Mouse (Mus musculus) midbrain, embryonic 12.5 days (tissue): ENCODE data around the gene Vsx1. TPM values are rescaled to one million over a fixed set of nuclear protein-coding genes. Genes with fewer than 3 reads are reported as not detected.

Experiments
- ATAC-seq: fragments of 200-750 bp; cut with Nextera tagmentation; 2 replicates; pipeline ENCODE4 v1.8.0; 2017; ENCODE audit warnings: low read depth, moderate TSS enrichment, moderate library complexity; ENCODE audit not compliant: low FRiP score
- H3K27ac ChIP-seq: fragments of 300-500 bp; sonication (generic); replicated peaks from 2 replicates; pipeline ENCODE4 v1.5.1; 2016; ENCODE audit warnings: mild to moderate bottlenecking
- H3K27me3 ChIP-seq: fragments of 300-500 bp; sonication (generic); 2 replicates; pipeline ENCODE4 v1.6.1; 2016; ENCODE audit warnings: mild to moderate bottlenecking
- H3K36me3 ChIP-seq: fragments of 300-500 bp; sonication (generic); 2 replicates; pipeline ENCODE4 v1.6.1; 2016
- H3K4me1 ChIP-seq: fragments of 300-500 bp; sonication (generic); 2 replicates; pipeline ENCODE4 v1.6.1; 2016
- H3K4me2 ChIP-seq: fragments of 300-500 bp; sonication (generic); replicated peaks from 2 replicates; pipeline ENCODE4 v1.6.1; 2016; ENCODE audit warnings: mild to moderate bottlenecking, moderate library complexity
- H3K4me3 ChIP-seq: fragments of 300-500 bp; sonication (generic); 2 replicates; pipeline ENCODE4 v1.5.1; 2016; ENCODE audit warnings: mild to moderate bottlenecking
- H3K9ac ChIP-seq: fragments of 300-500 bp; sonication (generic); replicated peaks from 2 replicates; pipeline ENCODE4 v1.6.1; 2016; ENCODE audit warnings: mild to moderate bottlenecking, moderate library complexity
- H3K9me3 ChIP-seq: fragments of 300-500 bp; sonication (generic); 2 replicates; pipeline ENCODE4 v1.6.1; 2016; ENCODE audit warnings: mild to moderate bottlenecking
- WGBS: fragments of 180-500 bp; shearing (Covaris S2); methylation state at CpG from one replicate; pipeline ENCODE4 v1.1.7; 2016; 5-methylcytosine and 5-hydroxymethylcytosine counted together
- polyA plus RNA-seq: library from polyadenylated mRNA; unstranded; fragments of >200 nt; fragmentation: Nextera tagmentation; extraction: Ambion mirVana; gene quantifications from 2 replicates; pipeline ENCODE4 v1.2.1, GENCODE M21; 2016

The Vsx1 gene
- polyA plus RNA-seq, 1 experiment from 2014 or later: 0.09 TPM

DNA sequence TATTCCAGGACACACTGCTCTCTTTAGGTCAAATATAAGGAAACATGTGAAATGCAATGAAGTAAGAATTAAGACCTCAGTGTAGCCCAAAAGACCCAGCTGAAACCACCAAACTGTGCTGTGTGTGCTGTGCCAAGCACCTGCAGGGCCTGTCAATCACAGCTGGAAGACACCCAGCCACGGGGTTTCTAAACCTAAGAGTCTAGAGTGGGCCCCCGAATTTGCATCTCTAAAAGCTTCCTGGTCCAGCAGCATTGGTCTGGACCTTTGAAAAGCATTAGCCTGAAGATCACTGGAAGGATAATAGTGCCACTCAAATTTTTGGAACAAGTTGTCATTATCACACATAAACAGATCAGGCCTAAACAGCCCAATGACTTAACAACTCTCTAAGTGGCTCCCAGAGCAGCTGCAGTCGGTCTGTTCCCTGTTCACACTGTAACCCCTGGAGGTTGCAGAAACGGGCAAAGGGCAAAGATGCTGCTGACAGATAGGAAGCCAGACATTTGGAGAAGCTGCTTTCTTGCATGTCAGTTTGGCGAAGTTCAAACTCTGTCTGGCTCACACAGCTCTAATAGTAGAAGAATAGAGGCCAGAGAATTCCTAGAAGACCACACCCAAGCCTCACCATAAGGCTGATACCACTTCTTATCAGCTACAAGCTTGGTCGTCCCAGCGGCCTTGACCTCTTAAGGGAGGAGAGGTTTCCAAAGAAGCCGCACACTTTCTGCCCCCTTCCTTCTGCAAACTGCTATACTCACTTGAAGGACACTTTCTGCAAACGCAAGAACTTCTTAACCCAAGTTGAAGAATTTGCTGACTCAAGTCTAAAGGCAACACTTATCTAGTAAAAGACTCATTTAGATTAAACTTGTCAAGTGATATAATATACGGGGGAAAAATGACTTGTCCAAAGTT lies 23.4 kb downstream of the Vsx1 start:
- 0 out of 2 replicates have a peak, but pooled peaks have one; percentile 17 for ATAC-seq
- Histone ChIP-seq H3K36me3 (no peaks in the 10 kb centered on the region), H3K4me1 (peaks cover 27% of the 10 kb centered on the region), H3K9me3 (no peaks in the 10 kb centered on the region), H3K4me3 (no peak overlapping the region), H3K9ac (no peak overlapping the region), H3K27ac (no peak overlapping the region; the same call in 1 of the 2 replicates), H3K27me3 (peaks cover 28% of the 10 kb centered on the region), H3K4me2 (peak overlapping the region; percentile 31)
- WGBS: 47% methylated on average over 10 of the region's 10 CpGs

DNA sequence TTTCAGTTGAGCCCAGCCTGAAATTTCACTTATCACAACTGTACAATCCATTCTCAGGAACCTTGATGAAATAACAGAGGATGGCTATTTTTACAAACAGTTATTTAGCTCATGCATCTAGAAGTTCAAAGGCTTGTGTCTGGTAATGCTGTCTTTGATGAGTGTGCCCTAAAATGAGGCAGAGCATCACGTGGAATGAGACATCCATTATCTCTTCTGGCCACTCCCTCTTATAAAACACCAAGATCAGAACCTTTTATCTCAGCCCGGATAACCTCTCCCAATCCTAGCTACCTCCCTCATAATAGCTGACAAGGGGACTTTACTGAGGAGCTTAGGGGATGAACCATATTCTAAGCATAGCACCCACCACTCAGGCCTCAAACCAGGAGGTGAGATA lies 24.2 kb downstream of the Vsx1 start:
- Histone ChIP-seq H3K27ac (no peak overlapping the region), H3K9ac (no peak overlapping the region), H3K27me3 (peaks cover 25% of the 10 kb centered on the region), H3K9me3 (no peaks in the 10 kb centered on the region), H3K4me3 (no peak overlapping the region), H3K4me2 (peak overlapping the region; percentile 31), H3K36me3 (no peaks in the 10 kb centered on the region), H3K4me1 (peaks cover 27% of the 10 kb centered on the region)
- 69% methylated on average over 2 of the region's 2 CpGs for WGBS
- ATAC-seq: no peak

DNA sequence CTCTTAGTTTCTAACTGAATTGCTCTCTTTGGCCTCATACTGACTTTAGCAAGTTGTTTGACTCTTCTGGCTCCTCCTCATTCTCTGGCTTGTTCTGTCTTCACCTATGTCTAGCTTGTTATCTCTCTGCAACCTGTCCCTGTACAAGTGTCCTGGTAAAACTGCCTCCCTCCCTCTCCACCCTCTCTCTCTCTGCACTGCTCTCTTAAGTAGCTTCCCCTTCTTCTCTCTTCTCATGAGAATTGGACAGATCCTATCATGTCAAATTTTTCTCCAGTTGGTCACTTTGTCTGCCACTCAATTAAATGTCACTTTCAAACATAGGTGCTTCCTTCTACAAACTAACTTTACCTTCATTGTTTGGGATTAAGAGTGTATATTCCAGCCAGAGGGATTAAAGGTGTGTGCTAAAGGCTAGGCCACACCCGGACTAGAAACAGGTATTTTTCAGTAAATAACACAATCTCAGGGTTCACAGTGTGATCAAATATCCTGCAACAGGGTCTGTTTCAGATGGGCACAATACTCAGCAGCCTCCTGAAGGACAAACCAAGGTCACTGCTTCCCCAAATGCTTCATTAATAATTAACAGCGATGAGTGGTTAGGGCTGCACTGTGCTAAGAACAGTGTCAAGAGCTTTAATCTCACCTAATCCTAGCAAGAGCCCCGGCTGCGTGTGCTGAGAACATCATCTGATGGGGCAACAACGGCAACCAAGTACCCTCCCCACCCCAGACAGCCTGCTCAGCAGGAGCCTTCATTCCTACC lies 24.8 kb downstream of the Vsx1 start:
- Histone ChIP-seq H3K9ac (no peak overlapping the region), H3K27me3 (peaks cover 19% of the 10 kb centered on the region), H3K4me3 (no peak overlapping the region), H3K4me2 (peak overlapping the region; percentile 6; the same call in 1 of the 2 replicates), H3K36me3 (no peaks in the 10 kb centered on the region), H3K4me1 (peaks cover 27% of the 10 kb centered on the region), H3K9me3 (no peaks in the 10 kb centered on the region), H3K27ac (no peak overlapping the region)
- no peak for ATAC-seq
- 63% methylated on average over 5 of the region's 5 CpGs for WGBS

DNA sequence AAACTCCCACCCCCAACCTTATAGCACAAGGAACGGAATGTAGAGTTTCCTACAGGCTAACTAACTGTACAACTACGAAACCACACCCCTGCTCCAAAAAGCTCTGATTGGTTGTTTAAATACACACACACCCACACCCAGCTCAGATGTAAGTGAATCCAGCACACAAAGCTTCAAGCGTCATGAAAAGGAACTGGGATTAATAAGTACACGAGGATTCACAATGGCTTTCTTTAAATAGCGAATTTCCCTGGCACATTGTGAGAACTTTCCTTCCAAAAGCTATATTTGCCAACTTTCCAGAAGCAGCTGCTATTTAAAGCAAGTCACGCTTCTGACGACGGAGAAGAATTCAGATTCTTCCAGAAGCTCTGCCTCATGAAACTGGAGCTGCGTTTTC lies 25.9 kb downstream of the Vsx1 start:
- no peak for ATAC-seq
- H3K4me3 ChIP-seq: no peak overlapping the region
- peaks cover 8% of the 10 kb centered on the region for H3K27me3 ChIP-seq
- WGBS: 81% methylated on average over 9 of the region's 9 CpGs
- no peak overlapping the region for H3K4me2 ChIP-seq
- H3K4me1 ChIP-seq: peaks cover 23% of the 10 kb centered on the region
- H3K9me3 ChIP-seq: no peaks in the 10 kb centered on the region
- no peak overlapping the region for H3K27ac ChIP-seq
- H3K9ac ChIP-seq: no peak overlapping the region
- H3K36me3 ChIP-seq: 0 out of 2 replicates have a peak, but pooled peaks cover 6% of the 10 kb centered on the region

DNA sequence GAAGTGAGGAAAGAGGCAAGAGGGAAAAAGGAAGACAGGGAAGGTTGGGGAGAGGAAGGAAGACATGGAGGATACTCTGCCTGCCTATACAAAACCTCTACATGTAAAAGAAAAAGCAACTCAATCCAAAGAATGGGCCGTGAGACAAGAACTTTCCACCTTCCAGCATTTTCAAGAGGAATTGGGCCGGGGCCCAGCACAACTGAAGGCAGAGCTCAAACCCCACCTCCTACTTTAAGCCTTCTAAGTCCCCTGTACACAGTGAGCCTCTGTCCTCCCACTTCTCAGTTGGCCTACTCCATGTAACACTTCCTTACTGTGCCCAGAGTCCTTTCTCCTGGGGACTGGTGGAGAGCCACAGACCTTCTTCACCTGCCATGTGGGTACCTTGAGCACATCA lies 27.2 kb downstream of the Vsx1 start:
- peaks cover 25% of the 10 kb centered on the region for H3K4me1 ChIP-seq
- H3K4me2 ChIP-seq: no peak overlapping the region
- 0 out of 2 replicates have a peak, but pooled peaks cover 6% of the 10 kb centered on the region for H3K36me3 ChIP-seq
- no peak overlapping the region for H3K9ac ChIP-seq
- 85% methylated on average over 2 of the region's 2 CpGs for WGBS
- ATAC-seq: no peak
- no peak overlapping the region for H3K27ac ChIP-seq
- H3K9me3 ChIP-seq: no peaks in the 10 kb centered on the region
- H3K4me3 ChIP-seq: no peak overlapping the region
- peaks cover 4% of the 10 kb centered on the region; the same call in 1 of the 2 replicates for H3K27me3 ChIP-seq

DNA sequence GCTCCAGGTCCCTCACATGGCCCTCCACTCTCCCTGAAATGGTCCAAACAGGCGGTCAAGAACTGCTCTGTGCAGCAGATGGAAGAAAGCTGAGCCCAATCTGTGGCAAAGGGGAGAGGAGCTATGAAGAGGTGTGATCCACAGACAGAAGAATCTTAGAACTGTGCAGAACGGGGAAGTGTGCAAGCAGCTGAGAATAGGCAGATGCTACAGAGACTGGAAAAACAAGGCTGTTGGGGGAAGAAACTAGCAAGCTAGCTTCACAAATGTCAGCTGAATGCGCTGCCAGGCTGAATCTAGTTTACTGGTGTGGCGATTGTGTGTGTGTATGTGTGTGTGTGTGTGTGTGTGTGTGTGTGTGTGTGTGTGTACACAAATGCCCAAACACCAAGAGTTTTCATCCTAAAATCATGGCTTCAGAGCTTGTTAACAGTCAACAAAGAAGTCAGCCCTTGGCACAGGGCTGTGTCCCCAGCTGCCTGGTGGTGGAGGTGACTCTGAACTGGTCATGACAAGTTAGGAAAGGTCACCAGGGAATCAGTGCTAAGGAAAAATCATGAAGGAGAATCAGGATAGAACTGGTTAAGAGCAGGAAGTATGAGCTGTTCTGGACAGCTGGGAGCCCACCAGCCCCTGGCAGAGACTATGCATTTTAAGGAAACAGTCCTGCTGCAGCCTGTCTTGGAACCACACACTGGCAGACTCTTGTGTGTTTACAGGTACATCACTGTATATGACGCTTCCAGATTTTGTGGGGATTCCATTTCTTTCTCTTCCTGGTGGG lies 28.3 kb downstream of the Vsx1 start:
- Histone ChIP-seq H3K27ac (no peak overlapping the region), H3K9me3 (no peaks in the 10 kb centered on the region), H3K27me3 (no peaks in the 10 kb centered on the region), H3K4me1 (peaks cover 24% of the 10 kb centered on the region), H3K4me3 (no peak overlapping the region), H3K9ac (no peak overlapping the region), H3K4me2 (no peak overlapping the region), H3K36me3 (0 out of 2 replicates have a peak, but pooled peaks cover 6% of the 10 kb centered on the region)
- 89% methylated on average over 5 of the region's 5 CpGs for WGBS
- no peak for ATAC-seq

DNA sequence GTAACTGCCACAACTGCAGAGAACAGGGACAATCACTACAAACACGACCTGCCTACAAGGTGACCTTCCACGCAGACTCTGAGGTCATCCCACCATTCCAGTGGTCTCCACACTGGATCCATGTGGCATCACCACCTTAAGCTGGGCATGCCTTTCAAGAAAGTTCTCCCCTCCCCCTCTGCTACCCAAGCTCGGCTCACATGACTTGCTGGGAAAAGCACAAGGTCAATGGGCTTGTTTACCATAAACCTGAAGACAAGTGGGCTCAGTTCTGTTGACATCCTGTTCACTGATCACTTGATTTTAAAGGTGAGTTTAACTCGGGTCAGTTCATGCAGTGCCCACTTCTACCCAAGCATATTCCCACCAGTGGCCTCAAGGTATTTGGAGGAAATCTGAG lies 29.1 kb downstream of the Vsx1 start:
- no peak for ATAC-seq
- H3K9me3 ChIP-seq: no peaks in the 10 kb centered on the region
- H3K27ac ChIP-seq: no peak overlapping the region
- no peak overlapping the region for H3K4me3 ChIP-seq
- H3K36me3 ChIP-seq: peaks cover 6% of the 10 kb centered on the region; the same call in 1 of the 2 replicates
- 73% methylated on average over 4 of the region's 4 CpGs for WGBS
- no peaks in the 10 kb centered on the region for H3K27me3 ChIP-seq
- no peak overlapping the region for H3K4me2 ChIP-seq
- H3K9ac ChIP-seq: no peak overlapping the region
- H3K4me1 ChIP-seq: peaks cover 16% of the 10 kb centered on the region

DNA sequence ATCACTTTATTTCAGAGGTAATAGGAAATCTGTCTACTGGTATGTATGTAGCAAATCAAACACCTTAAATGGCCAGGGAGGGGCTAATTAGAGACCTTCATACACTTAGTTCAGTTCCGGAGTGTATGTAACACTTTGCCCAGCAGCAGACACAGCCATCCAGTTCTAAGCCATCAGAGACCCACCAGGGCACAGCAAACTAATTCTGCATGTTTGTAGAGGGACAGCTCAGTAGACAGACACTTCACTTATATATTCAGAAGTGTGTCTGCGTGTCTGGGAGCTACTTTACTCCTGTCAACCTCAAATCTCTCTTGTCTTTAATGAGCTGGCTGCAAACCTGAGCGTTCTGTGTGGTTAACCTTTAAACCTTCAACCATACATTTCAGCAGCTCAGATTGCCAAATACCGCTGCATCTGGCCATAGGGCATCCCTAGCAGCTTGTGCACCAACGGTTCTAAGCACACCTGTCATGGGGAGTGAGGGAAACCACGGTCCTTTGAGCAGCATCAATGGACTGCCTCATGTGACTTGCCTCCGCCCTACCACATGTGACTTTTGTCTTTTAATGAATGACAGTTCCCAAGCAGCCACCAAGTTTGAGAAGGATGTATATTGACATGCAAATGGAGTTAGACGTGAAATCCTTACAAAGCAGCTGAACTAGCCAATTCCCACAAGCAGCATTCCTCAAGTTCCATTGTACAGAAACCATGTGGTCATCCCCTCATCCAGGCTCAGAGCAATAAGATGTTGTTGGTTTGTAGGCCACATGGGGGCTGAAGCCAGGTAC lies 32.0 kb downstream of the Vsx1 start:
- peak; percentile 92 for ATAC-seq
- Histone ChIP-seq H3K27me3 (no peaks in the 10 kb centered on the region), H3K4me3 (no peak overlapping the region), H3K27ac (peak overlapping the region; percentile 75), H3K4me2 (no peak overlapping the region), H3K9ac (no peak overlapping the region), H3K9me3 (no peaks in the 10 kb centered on the region), H3K36me3 (peaks cover 6% of the 10 kb centered on the region; the same call in 1 of the 2 replicates), H3K4me1 (peaks cover 14% of the 10 kb centered on the region; the same call in 1 of the 2 replicates)
- WGBS: 38% methylated on average over 8 of the region's 8 CpGs

DNA sequence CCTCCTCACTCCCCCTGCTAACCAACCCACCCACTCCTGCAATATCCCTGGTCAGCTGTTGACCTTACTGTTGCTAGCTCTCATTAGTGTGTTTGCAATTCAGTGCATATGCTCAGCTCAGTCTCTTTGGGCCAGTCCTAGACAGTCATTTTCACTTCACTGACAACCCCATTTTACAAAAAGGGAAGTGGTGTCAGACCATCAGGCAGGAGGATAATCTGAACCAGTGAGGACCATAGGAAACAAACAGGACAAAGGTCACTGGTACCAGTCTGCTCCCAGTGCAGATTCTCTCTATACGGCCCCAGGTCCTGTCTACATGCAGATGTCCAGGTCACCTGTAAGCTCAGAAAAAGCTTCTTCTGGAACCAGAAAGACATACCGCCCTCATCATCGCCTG lies 33.0 kb downstream of the Vsx1 start:
- WGBS: 97% methylated on average over 3 of the region's 3 CpGs
- ATAC-seq: no peak
- Histone ChIP-seq H3K4me1 (peaks cover 19% of the 10 kb centered on the region), H3K4me3 (no peak overlapping the region), H3K9ac (no peak overlapping the region), H3K27ac (peak overlapping the region; percentile 75), H3K9me3 (no peaks in the 10 kb centered on the region), H3K27me3 (no peaks in the 10 kb centered on the region), H3K4me2 (no peak overlapping the region), H3K36me3 (peaks cover 6% of the 10 kb centered on the region; the same call in 1 of the 2 replicates)

DNA sequence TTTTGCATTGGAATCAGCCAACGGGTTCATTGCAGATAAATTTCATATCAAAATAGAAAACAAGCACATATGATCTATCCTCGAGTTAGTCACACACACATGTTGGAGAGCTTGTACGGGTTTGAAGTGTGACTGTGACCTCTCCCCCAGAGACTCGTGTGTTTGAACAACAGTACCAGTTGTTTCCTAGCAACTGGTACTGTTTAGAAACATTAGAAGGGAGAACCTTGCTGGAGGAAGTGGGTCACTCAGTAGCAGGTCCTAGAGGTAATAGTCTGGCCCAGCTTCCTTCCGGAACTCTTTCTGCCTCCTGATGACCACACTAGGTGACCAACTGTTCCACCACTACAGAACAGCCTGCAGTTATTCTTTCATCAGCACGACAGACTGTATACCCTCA lies 33.9 kb downstream of the Vsx1 start:
- 83% methylated on average over 6 of the region's 6 CpGs for WGBS
- H3K9me3 ChIP-seq: no peaks in the 10 kb centered on the region
- H3K9ac ChIP-seq: no peak overlapping the region
- H3K36me3 ChIP-seq: peaks cover 6% of the 10 kb centered on the region; the same call in 1 of the 2 replicates
- H3K27ac ChIP-seq: no peak overlapping the region
- no peak for ATAC-seq
- H3K4me1 ChIP-seq: peaks cover 28% of the 10 kb centered on the region
- H3K27me3 ChIP-seq: no peaks in the 10 kb centered on the region
- no peak overlapping the region for H3K4me3 ChIP-seq
- no peak overlapping the region for H3K4me2 ChIP-seq

DNA sequence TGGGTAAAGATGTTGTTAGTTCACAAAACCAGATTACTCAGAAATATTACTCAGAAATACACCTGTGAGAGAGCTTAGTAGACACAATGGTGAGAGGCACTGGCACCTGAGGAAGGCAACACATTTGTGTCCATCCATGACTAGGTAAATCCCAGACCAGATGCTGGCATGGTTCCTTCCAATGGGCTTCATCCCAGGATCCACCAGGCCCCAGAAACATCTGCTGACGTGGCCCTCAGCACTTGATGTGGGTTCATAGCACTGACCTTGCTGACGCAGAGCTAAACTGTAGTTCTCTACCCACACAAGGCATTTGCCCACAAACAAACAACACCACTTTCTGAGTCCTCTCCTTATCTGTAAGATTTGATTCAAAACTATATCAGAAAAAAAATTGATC lies 34.3 kb downstream of the Vsx1 start:
- Histone ChIP-seq H3K27me3 (no peaks in the 10 kb centered on the region), H3K36me3 (peaks cover 6% of the 10 kb centered on the region; the same call in 1 of the 2 replicates), H3K9ac (no peak overlapping the region), H3K4me2 (no peak overlapping the region), H3K27ac (no peak overlapping the region), H3K4me1 (peaks cover 32% of the 10 kb centered on the region), H3K4me3 (no peak overlapping the region), H3K9me3 (no peaks in the 10 kb centered on the region)
- 91% methylated on average over 2 of the region's 2 CpGs for WGBS
- no peak for ATAC-seq
